Mouse (Mus musculus): Measurements from ENCODE around the gene Asb4. TPM values are rescaled to one million over a fixed set of nuclear protein-coding genes. Genes with fewer than 3 reads are reported as not detected.

Asb4 gene
- 0.04 TPM in 2 replicates for total RNA-seq (2012; rRNA removed)
- total RNA-seq (2014; rRNA removed): 0.07 and 0.11 TPM in 2 replicates
- 0.07 TPM in 1 of 2 replicates, not detected in the other for polyA plus RNA-seq (2012; ENCODE audit: insufficient read length, low read depth)

DNA sequence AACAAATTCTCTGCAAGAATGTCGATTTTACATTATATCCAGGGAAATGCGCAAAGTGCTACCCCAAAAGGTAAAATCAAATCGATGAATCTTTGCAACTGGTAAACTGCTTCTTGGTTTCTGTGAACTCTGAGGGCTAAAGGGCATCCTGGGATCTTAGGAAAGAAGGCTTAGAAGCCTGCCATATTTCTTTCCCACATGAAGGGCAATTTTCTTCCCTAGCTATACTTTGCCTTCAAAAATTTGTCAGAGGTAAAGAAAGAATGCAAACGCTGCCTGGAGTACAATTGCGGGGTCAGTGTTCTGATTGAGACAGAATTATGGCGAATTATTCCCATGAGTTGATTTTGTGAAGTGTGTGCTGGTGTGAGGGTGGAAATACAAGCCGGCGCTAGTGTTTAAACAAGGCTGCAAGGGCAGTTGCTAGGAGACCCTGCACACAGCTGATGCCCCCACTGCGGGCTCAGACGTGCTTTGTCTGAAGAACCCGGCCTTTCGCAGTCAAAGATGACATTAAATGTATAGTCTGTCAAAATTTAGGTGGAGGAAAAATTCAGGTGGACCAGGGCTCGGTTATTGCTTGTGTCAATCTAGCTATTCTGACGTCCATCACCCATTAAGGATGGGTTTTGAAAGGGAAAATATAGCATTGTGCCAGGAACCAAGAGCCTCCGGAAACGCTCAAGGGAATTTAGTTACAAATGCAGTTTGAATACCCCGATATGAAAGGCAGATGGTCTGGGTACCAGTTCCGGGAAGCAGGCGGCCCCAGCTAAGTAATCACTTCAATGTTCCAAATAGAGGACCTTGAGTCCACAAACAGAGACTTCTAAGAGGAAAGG is at the start of gene Asb4:
Gene Asb4, plus strand, starts transcription at position 51 of the 842 bp plus-strand sequence.
- Histone ChIP-seq H3K36me3 (replicated peaks in 1 of 2; ENCODE audit: control insufficient read depth in 1 of 2, insufficient read depth in 1 of 2, low read length in 1 of 2) (no peaks in the 10 kb centered on the region), H3K79me2 (replicated peaks; ENCODE audit: control insufficient read depth, extremely low read depth, insufficient read depth, poor library complexity, severe bottlenecking) (no peaks in the 10 kb centered on the region), H3K4me1 (ENCODE audit: control insufficient read depth in 1 of 2, insufficient read depth in 2 of 2) (peaks cover 4 to 27% of the 10 kb centered on the region in 2 experiments), H3K27ac (ENCODE audit: insufficient read depth, low read depth) (no peak within 1 kb of the TSS), H3K9me3 (replicated peaks; ENCODE audit: low read length) (no peaks in the 10 kb centered on the region), H3K27me3 (replicated peaks) (no peaks in the 10 kb centered on the region), H3K9ac (ENCODE audit: insufficient read depth, low read depth) (peak within 1 kb of the TSS; percentile 54), H3K4me2 (ENCODE audit: insufficient read depth, low read depth, poor library complexity, severe bottlenecking) (peak within 1 kb of the TSS; percentile 97), H3K4me3 (replicated peaks in 1 of 3; ENCODE audit: low read depth in 2 of 3, low read length in 2 of 3, poor library complexity in 1 of 3) (peak within 1 kb of the TSS; percentile 23 to 58 (median 52))
- DNase-seq (ENCODE audit: extremely low read depth): no peak
- in situ Hi-C loops (cut with MboI; ENCODE audit: low pct_ligation_motif_present, low pct_unique_long_range_greater_than_20kb, low sequenced_read_pairs) (loop anchor here (10.0 to 25.0 kb wide), 5 partner anchors 149 to 821 kb away; no protein-coding TSS in a partner anchor), dilution Hi-C loops (cut with MboI; ENCODE audit: extremely low pct_ligation_motif_present, extremely low pct_unique_long_range_greater_than_20kb, low sequenced_read_pairs) (no loop called here)
- TF ChIP-seq TBP (conservative IDR thresholded peaks at IDR 0.05; ENCODE audit: low read depth, low read length) (no peak), ZKSCAN1 (IDR thresholded peaks at IDR 0.05; ENCODE audit: borderline replicate concordance, low read depth, low read length) (no peak), USF1 (IDR thresholded peaks at IDR 0.05; ENCODE audit: low read depth, low read length) (no peak), MAFK (IDR thresholded peaks at IDR 0.05; ENCODE audit: insufficient replicate concordance, low read length) (no peak), GABPA (IDR thresholded peaks at IDR 0.05; ENCODE audit: insufficient replicate concordance, low read depth, low read length) (no peak), JUN (IDR thresholded peaks at IDR 0.05; ENCODE audit: insufficient read depth, low read depth, low read length) (no peak), HCFC1 (IDR thresholded peaks at IDR 0.05; ENCODE audit: low read depth, low read length) (no peak), RAD21 (IDR thresholded peaks at IDR 0.05; ENCODE audit: low read depth, low read length) (no peak), SIN3A (IDR thresholded peaks at IDR 0.05; ENCODE audit: low read length) (no peak), ZNF384 (IDR thresholded peaks at IDR 0.05; ENCODE audit: low read depth, low read length) (no peak), MYC (IDR thresholded peaks at IDR 0.05; ENCODE audit: low read depth, low read length) (no peak), CHD2 (IDR thresholded peaks at IDR 0.05; ENCODE audit: low read length) (no peak), KAT2A (IDR thresholded peaks at IDR 0.05; ENCODE audit: insufficient replicate concordance, low read length) (no peak), ELF1 (IDR thresholded peaks at IDR 0.05; ENCODE audit: low read depth, low read length) (no peak), RCOR1 (conservative IDR thresholded peaks at IDR 0.05; ENCODE audit: low read depth, low read length) (no peak), SMC3 (IDR thresholded peaks at IDR 0.05; ENCODE audit: low read depth, low read length) (no peak), POLR2AphosphoS2 (IDR thresholded peaks at IDR 0.05; ENCODE audit: low read depth, low read length) (no peak), ETS1 (conservative IDR thresholded peaks at IDR 0.05; ENCODE audit: low read depth, low read length) (no peak), POLR2A (IDR thresholded peaks at IDR 0.05; ENCODE audit: low read depth, low read length) (no peak)

DNA sequence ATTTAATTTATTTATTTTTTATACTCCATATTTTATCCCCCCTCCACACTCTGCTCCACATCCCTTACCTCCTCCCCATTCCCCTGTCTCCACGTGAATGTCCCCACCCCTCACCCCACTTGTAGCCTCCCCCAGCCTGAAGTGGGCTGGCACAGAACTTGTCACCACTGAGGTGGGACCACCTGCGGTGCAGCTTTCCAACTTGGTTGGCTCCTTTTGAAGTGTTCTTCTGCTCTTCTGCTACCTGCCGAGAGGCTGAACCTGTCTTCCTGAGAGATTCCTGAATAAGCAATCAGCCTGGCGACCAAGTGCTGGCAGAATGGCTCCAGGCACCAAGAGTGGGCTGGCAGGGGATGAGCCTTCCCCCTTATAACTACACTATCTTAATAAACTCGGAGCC is 49.2 kb upstream of the Asb4 start:
- H3K27me3 ChIP-seq (replicated peaks): no peaks in the 10 kb centered on the region
- no peak overlapping the region for H3K9ac ChIP-seq (ENCODE audit: insufficient read depth, low read depth)
- in situ Hi-C loops (cut with MboI; ENCODE audit: low pct_ligation_motif_present, low pct_unique_long_range_greater_than_20kb, low sequenced_read_pairs) (no loop called here), dilution Hi-C loops (cut with MboI; ENCODE audit: extremely low pct_ligation_motif_present, extremely low pct_unique_long_range_greater_than_20kb, low sequenced_read_pairs) (no loop called here)
- peaks cover 2% of the 10 kb centered on the region for H3K9me3 ChIP-seq (replicated peaks; ENCODE audit: low read length)
- H3K4me2 ChIP-seq (ENCODE audit: insufficient read depth, low read depth, poor library complexity, severe bottlenecking): no peak overlapping the region
- no peaks in the 10 kb centered on the region for H3K36me3 ChIP-seq (replicated peaks in 1 of 2; ENCODE audit: control insufficient read depth in 1 of 2, insufficient read depth in 1 of 2, low read length in 1 of 2)
- H3K4me1 ChIP-seq (ENCODE audit: control insufficient read depth in 1 of 2, insufficient read depth in 2 of 2): peaks cover 2 to 12% of the 10 kb centered on the region in 2 experiments; a peak in 3 of 4 replicates
- H3K27ac ChIP-seq (ENCODE audit: insufficient read depth, low read depth): no peak overlapping the region
- no peak overlapping the region for H3K4me3 ChIP-seq (replicated peaks in 1 of 3; ENCODE audit: low read depth in 2 of 3, low read length in 2 of 3, poor library complexity in 1 of 3)
- DNase-seq (ENCODE audit: extremely low read depth): no peak
- TF ChIP-seq CTCF (conservative IDR thresholded peaks at IDR 0.05 in 1 of 2, IDR thresholded peaks at IDR 0.05 in 1 of 2; ENCODE audit: low read depth in 2 of 2, low read length in 2 of 2) (no peak), E2F4 (IDR thresholded peaks at IDR 0.05; ENCODE audit: insufficient replicate concordance, low read depth, low read length) (no peak), MAZ (IDR thresholded peaks at IDR 0.05; ENCODE audit: low read depth, low read length) (no peak), POLR2AphosphoS2 (IDR thresholded peaks at IDR 0.05; ENCODE audit: low read depth, low read length) (no peak), ZKSCAN1 (IDR thresholded peaks at IDR 0.05; ENCODE audit: borderline replicate concordance, low read depth, low read length) (no peak), UBTF (IDR thresholded peaks at IDR 0.05; ENCODE audit: low read depth, low read length) (no peak), MAFK (IDR thresholded peaks at IDR 0.05; ENCODE audit: insufficient replicate concordance, low read length) (no peak), IRF4 (IDR thresholded peaks at IDR 0.05; ENCODE audit: low read depth, low read length) (no peak), USF2 (conservative IDR thresholded peaks at IDR 0.05; ENCODE audit: low read depth, low read length) (no peak), JUND (conservative IDR thresholded peaks at IDR 0.05; ENCODE audit: low read depth, low read length) (no peak), MEF2A (IDR thresholded peaks at IDR 0.05; ENCODE audit: borderline replicate concordance, low read depth, low read length) (no peak), ZC3H11A (IDR thresholded peaks at IDR 0.05; ENCODE audit: low read depth, low read length) (no peak), TBP (conservative IDR thresholded peaks at IDR 0.05; ENCODE audit: low read depth, low read length) (no peak), CHD1 (IDR thresholded peaks at IDR 0.05; ENCODE audit: low read depth, low read length) (no peak)
- H3K79me2 ChIP-seq (replicated peaks; ENCODE audit: control insufficient read depth, extremely low read depth, insufficient read depth, poor library complexity, severe bottlenecking): no peaks in the 10 kb centered on the region

Measured in CH12.LX (cell line).